8 mouse cellular contexts compared by ENCODE assay signal in the genomic region with DNA sequence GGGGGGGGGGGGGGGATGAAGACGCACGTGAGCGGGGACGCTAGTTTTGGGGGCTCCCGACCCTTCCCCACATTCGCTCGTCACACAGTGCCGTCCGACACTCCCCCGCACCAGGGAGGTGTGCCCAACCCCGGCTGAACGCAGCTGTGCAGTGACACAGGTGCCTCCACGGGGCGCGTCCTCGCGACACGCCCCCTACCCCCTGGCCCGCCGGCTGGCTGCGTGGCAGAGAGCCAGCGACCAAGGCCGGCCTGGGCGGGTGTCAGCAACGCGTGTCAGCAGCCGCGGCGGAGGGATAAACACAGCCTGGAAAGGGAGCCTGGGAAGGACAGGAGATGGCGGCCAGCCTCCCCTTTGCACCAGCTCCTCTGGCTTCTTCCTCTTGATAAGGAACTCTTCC. TPM values are rescaled to one million over a fixed set of nuclear protein-coding genes. Genes with fewer than 3 reads are reported as not detected.
DNase-seq lines count a peak whose midpoint lies in the region; ATAC-seq and TF ChIP-seq lines count a peak whose summit lies in the region.

No protein-coding gene starts in this region.

- no peaks in the 10 kb centered on the region for H3K36me3 ChIP-seq in spleen, adult 2 months (ENCODE audit: control insufficient read depth, insufficient read depth, low read length)
- no peaks in the 10 kb centered on the region for H3K36me3 ChIP-seq in embryonic facial prominence, embryonic 14.5 days (ENCODE audit: control insufficient read depth, insufficient read depth, low read length)
- H3K36me3 ChIP-seq in hindbrain, postnatal 0 days (ENCODE audit: insufficient read depth, low read length): no peaks in the 10 kb centered on the region
- H3K36me3 ChIP-seq in lung, postnatal 0 days (ENCODE audit: insufficient read depth, low read length): no peaks in the 10 kb centered on the region
- H3K36me3 ChIP-seq in stomach, postnatal 0 days (ENCODE audit: control insufficient read depth, insufficient read depth, low read length): no peaks in the 10 kb centered on the region

- peak overlapping the region; percentile 59 for H3K4me3 ChIP-seq in spleen, adult 2 months (ENCODE audit: extremely low read depth, insufficient read depth, insufficient read length)
- peak overlapping the region; percentile 45 for H3K4me3 ChIP-seq in embryonic facial prominence, embryonic 14.5 days (ENCODE audit: low read depth, low read length)
- H3K4me3 ChIP-seq in hindbrain, postnatal 0 days (ENCODE audit: low read length): peak overlapping the region; percentile 48
- H3K4me3 ChIP-seq in lung, postnatal 0 days (ENCODE audit: low read depth, low read length): peak overlapping the region; percentile 33
- H3K4me3 ChIP-seq in stomach, postnatal 0 days (ENCODE audit: low read depth, low read length): peak overlapping the region; percentile 45

- TF ChIP-seq EP300 in lung, postnatal 0 days (IDR thresholded peaks at IDR 0.05): no peak
- TF ChIP-seq EP300 in stomach, postnatal 0 days (optimal IDR thresholded peaks at IDR 0.05): no peak

- peaks cover 13% of the 10 kb centered on the region for H3K27me3 ChIP-seq in spleen, adult 2 months (ENCODE audit: control insufficient read depth, insufficient read depth, low read length)
- H3K27me3 ChIP-seq in embryonic facial prominence, embryonic 14.5 days (replicated peaks; ENCODE audit: control insufficient read depth, insufficient read depth, low read length): peaks cover 44% of the 10 kb centered on the region
- H3K27me3 ChIP-seq in hindbrain, postnatal 0 days (ENCODE audit: insufficient read depth, low read length): no peaks in the 10 kb centered on the region
- peaks cover 8% of the 10 kb centered on the region; the same call in 1 of the 2 replicates for H3K27me3 ChIP-seq in lung, postnatal 0 days (replicated peaks; ENCODE audit: insufficient read depth, low read length)
- no peaks in the 10 kb centered on the region; the same call in 1 of the 2 replicates for H3K27me3 ChIP-seq in stomach, postnatal 0 days (ENCODE audit: control insufficient read depth, insufficient read depth, low read length)

- peak overlapping the region; percentile 86 for H3K4me2 ChIP-seq in embryonic facial prominence, embryonic 14.5 days (ENCODE audit: low read depth, low read length)
- H3K4me2 ChIP-seq in hindbrain, postnatal 0 days (ENCODE audit: low read depth, low read length): peak overlapping the region; percentile 99
- peak overlapping the region; percentile 74 for H3K4me2 ChIP-seq in lung, postnatal 0 days (replicated peaks; ENCODE audit: low read depth, low read length)
- peak overlapping the region; percentile 86 for H3K4me2 ChIP-seq in stomach, postnatal 0 days (replicated peaks; ENCODE audit: low read depth)

- peak overlapping the region; percentile 8; the same call in 1 of the 2 replicates for H3K27ac ChIP-seq in spleen, adult 2 months (ENCODE audit: insufficient read depth, low read length)
- H3K27ac ChIP-seq in embryonic facial prominence, embryonic 14.5 days (replicated peaks; ENCODE audit: low read depth, low read length): no peak overlapping the region
- H3K27ac ChIP-seq in hindbrain, postnatal 0 days: peak overlapping the region; percentile 54; the same call in 1 of the 2 replicates
- 0 out of 2 replicates have a peak overlapping the region, but pooled peaks have one; percentile 9 for H3K27ac ChIP-seq in lung, postnatal 0 days (ENCODE audit: low read length)
- H3K27ac ChIP-seq in stomach, postnatal 0 days (replicated peaks): peak overlapping the region; percentile 45

- TF ChIP-seq CTCF in spleen, adult 2 months (IDR thresholded peaks at IDR 0.05; ENCODE audit: extremely low read depth, insufficient read depth, insufficient read length, insufficient replicate concordance): no peak
- no peak for TF ChIP-seq CTCF in hindbrain, postnatal 0 days (IDR thresholded peaks at IDR 0.05; ENCODE audit: low read depth)
- no peak for TF ChIP-seq CTCF in lung, postnatal 0 days (IDR thresholded peaks at IDR 0.05)
- TF ChIP-seq CTCF in stomach, postnatal 0 days (IDR thresholded peaks at IDR 0.05; ENCODE audit: low read depth): no peak

- H3K4me1 ChIP-seq in spleen, adult 2 months (ENCODE audit: control insufficient read depth, insufficient read depth, insufficient read length): peaks cover 30% of the 10 kb centered on the region
- peaks cover 21% of the 10 kb centered on the region for H3K4me1 ChIP-seq in embryonic facial prominence, embryonic 14.5 days (ENCODE audit: control insufficient read depth, insufficient read depth, low read length)
- H3K4me1 ChIP-seq in hindbrain, postnatal 0 days (ENCODE audit: insufficient read depth, low read length): peaks cover 39% of the 10 kb centered on the region
- peaks cover 12% of the 10 kb centered on the region; the same call in 1 of the 2 replicates for H3K4me1 ChIP-seq in lung, postnatal 0 days (ENCODE audit: insufficient read depth, low read depth, low read length)
- peaks cover 7% of the 10 kb centered on the region for H3K4me1 ChIP-seq in stomach, postnatal 0 days (replicated peaks; ENCODE audit: control insufficient read depth, insufficient read depth)

- no peak; the same call in 1 of the 2 replicates for ATAC-seq in embryonic facial prominence, embryonic 14.5 days (ENCODE audit: low read depth)
- ATAC-seq in hindbrain, postnatal 0 days: no peak
- ATAC-seq in lung, postnatal 0 days: peak; percentile 10
- ATAC-seq in stomach, postnatal 0 days (ENCODE audit: low FRiP score, low TSS enrichment): no peak

- H3K9ac ChIP-seq in embryonic facial prominence, embryonic 14.5 days (ENCODE audit: low read depth, low read length): peak overlapping the region; percentile 36; the same call in 1 of the 2 replicates
- H3K9ac ChIP-seq in hindbrain, postnatal 0 days (replicated peaks; ENCODE audit: low read length): peak overlapping the region; percentile 33
- H3K9ac ChIP-seq in lung, postnatal 0 days (replicated peaks; ENCODE audit: low read depth): no peak overlapping the region
- H3K9ac ChIP-seq in stomach, postnatal 0 days (ENCODE audit: low read length): 0 out of 2 replicates have a peak overlapping the region, but pooled peaks have one; percentile 38

- WGBS in spleen, adult 2 months: under 1% methylated on average over 25 of the region's 30 CpGs
- WGBS in embryonic facial prominence, embryonic 14.5 days: 0% methylated on average over 2 of the region's 30 CpGs
- WGBS in hindbrain, postnatal 0 days: under 1% methylated on average over 29 of the region's 30 CpGs
- WGBS in lung, postnatal 0 days: under 1% methylated on average over 24 of the region's 30 CpGs
- under 1% methylated on average over 30 of the region's 30 CpGs for WGBS in stomach, postnatal 0 days

- H3K9me3 ChIP-seq in embryonic facial prominence, embryonic 14.5 days (ENCODE audit: control insufficient read depth, low read length): no peaks in the 10 kb centered on the region
- no peaks in the 10 kb centered on the region for H3K9me3 ChIP-seq in hindbrain, postnatal 0 days (ENCODE audit: low read length)
- no peaks in the 10 kb centered on the region for H3K9me3 ChIP-seq in lung, postnatal 0 days (ENCODE audit: low read length)
- no peaks in the 10 kb centered on the region for H3K9me3 ChIP-seq in stomach, postnatal 0 days (ENCODE audit: control insufficient read depth, low read length)

- DNase-seq in spleen, adult 2 months (ENCODE audit: low read depth in 1 of 2, low spot score in 2 of 2): no peak
- no peak for DNase-seq in spleen, postnatal 14 days (ENCODE audit: low spot score in 2 of 2)
- peak; percentile 56 for DNase-seq in embryonic facial prominence, embryonic 14.5 days (ENCODE audit: low spot score)
- peak; percentile 52 for DNase-seq in hindbrain, postnatal 0 days (ENCODE audit: low spot score)
- DNase-seq in lung, postnatal 0 days (ENCODE audit: low spot score): peak; percentile 64
- peak; percentile 60 for DNase-seq in stomach, postnatal 0 days (ENCODE audit: low spot score)
- no peak for DNase-seq in embryo, embryonic 9.5 days (ENCODE audit: extremely low spot score)
- no peak for DNase-seq in spleen, postnatal 36 days (ENCODE audit: low spot score in 2 of 2)

- no peak for TF ChIP-seq POLR2A in spleen, adult 2 months (IDR thresholded peaks at IDR 0.05; ENCODE audit: low read depth, low read length)

RNA-seq across cellular contexts. Expression of a gene that starts 2.9 kb away (rescaled TPM):
- polyA plus RNA-seq in spleen, adult 2 months (2012; rRNA removed): 5.5 and 8.4 TPM in 2 replicates
- polyA plus RNA-seq in embryonic facial prominence, embryonic 14.5 days (2014; fragmentation: Nextera tagmentation; extraction: Ambion mirVana): 6.7 and 7.6 TPM in 2 replicates
- total RNA-seq in hindbrain, postnatal 0 days (2014; rRNA removed): 55.9 and 70.5 TPM in 2 replicates
- 10.8 and 11.5 TPM in 2 replicates for polyA plus RNA-seq in hindbrain, postnatal 0 days (2015; fragmentation: Nextera tagmentation; extraction: Ambion mirVana)
- polyA plus RNA-seq in lung, postnatal 0 days (2015; fragmentation: Nextera tagmentation; extraction: Ambion mirVana): 5.0 and 5.8 TPM in 2 replicates
- 3.7 and 3.8 TPM in 2 replicates for polyA plus RNA-seq in stomach, postnatal 0 days (2015; fragmentation: Nextera tagmentation; extraction: Ambion mirVana)

RNA-seq across cellular contexts. Expression of a gene that starts 16.1 kb away (rescaled TPM):
- 8.4 and 8.5 TPM in 2 replicates for polyA plus RNA-seq in spleen, adult 2 months (2012; rRNA removed)
- 7.8 and 7.9 TPM in 2 replicates for polyA plus RNA-seq in embryonic facial prominence, embryonic 14.5 days (2014; fragmentation: Nextera tagmentation; extraction: Ambion mirVana)
- total RNA-seq in hindbrain, postnatal 0 days (2014; rRNA removed): 8.7 and 13.3 TPM in 2 replicates
- polyA plus RNA-seq in hindbrain, postnatal 0 days (2015; fragmentation: Nextera tagmentation; extraction: Ambion mirVana): 7.2 and 7.4 TPM in 2 replicates
- polyA plus RNA-seq in lung, postnatal 0 days (2015; fragmentation: Nextera tagmentation; extraction: Ambion mirVana): 20.3 and 26.5 TPM in 2 replicates
- polyA plus RNA-seq in stomach, postnatal 0 days (2015; fragmentation: Nextera tagmentation; extraction: Ambion mirVana): 3.1 and 3.2 TPM in 2 replicates

RNA-seq across cellular contexts. Expression of a gene that starts 43.4 kb away (rescaled TPM):
- polyA plus RNA-seq in spleen, adult 2 months (2012; rRNA removed): 0.71 and 1.2 TPM in 2 replicates
- polyA plus RNA-seq in embryonic facial prominence, embryonic 14.5 days (2014; fragmentation: Nextera tagmentation; extraction: Ambion mirVana): 0.75 and 0.81 TPM in 2 replicates
- total RNA-seq in hindbrain, postnatal 0 days (2014; rRNA removed): 8.8 and 9.8 TPM in 2 replicates
- 5.1 and 6.1 TPM in 2 replicates for polyA plus RNA-seq in hindbrain, postnatal 0 days (2015; fragmentation: Nextera tagmentation; extraction: Ambion mirVana)
- polyA plus RNA-seq in lung, postnatal 0 days (2015; fragmentation: Nextera tagmentation; extraction: Ambion mirVana): 0.54 and 0.94 TPM in 2 replicates
- 4.1 and 5.8 TPM in 2 replicates for polyA plus RNA-seq in stomach, postnatal 0 days (2015; fragmentation: Nextera tagmentation; extraction: Ambion mirVana)

RNA-seq across cellular contexts. Expression of a gene that starts 44.9 kb away (rescaled TPM):
- 31.3 and 35.7 TPM in 2 replicates for polyA plus RNA-seq in spleen, adult 2 months (2012; rRNA removed)
- 35.6 and 42.0 TPM in 2 replicates for polyA plus RNA-seq in embryonic facial prominence, embryonic 14.5 days (2014; fragmentation: Nextera tagmentation; extraction: Ambion mirVana)
- total RNA-seq in hindbrain, postnatal 0 days (2014; rRNA removed): 63.2 and 90.6 TPM in 2 replicates
- polyA plus RNA-seq in hindbrain, postnatal 0 days (2015; fragmentation: Nextera tagmentation; extraction: Ambion mirVana): 41.9 and 43.5 TPM in 2 replicates
- polyA plus RNA-seq in lung, postnatal 0 days (2015; fragmentation: Nextera tagmentation; extraction: Ambion mirVana): 22.4 and 25.6 TPM in 2 replicates
- polyA plus RNA-seq in stomach, postnatal 0 days (2015; fragmentation: Nextera tagmentation; extraction: Ambion mirVana): 29.3 and 30.2 TPM in 2 replicates

Comparison
In these comparisons a context has a peak if more than half of its experiments do, and no peak if none do; other contexts are left out.
1. DNase-seq: peak in embryonic facial prominence, embryonic 14.5 days (single experiment), hindbrain, postnatal 0 days (single experiment), lung, postnatal 0 days (single experiment) and stomach, postnatal 0 days (single experiment); none in spleen, adult 2 months (0 of 2), spleen, postnatal 14 days (0 of 2), embryo, embryonic 9.5 days (single experiment) and spleen, postnatal 36 days (0 of 2).
2. Peak in every context shown above with its lines, with median percentiles within 50 percentile points of each other: H3K4me3 ChIP-seq and H3K4me2 ChIP-seq.